Mouse (Mus musculus): ENCODE data around the gene Vmn1r217.
"Not testable (repeated sequence)": the region's sequence is repeated elsewhere in the genome, so short reads cannot be mapped to it uniquely, and the experiment has no call there.

Vmn1r217 gene

GRCm38 (mm10) chr13:23118126-23118525, at the start of gene Vmn1r217:
TSS of gene Vmn1r217 (minus strand) at chr13:23118226.
- DNase-seq (ENCODE audit: low read depth, low spot score): not testable (repeated sequence)

DNA sequence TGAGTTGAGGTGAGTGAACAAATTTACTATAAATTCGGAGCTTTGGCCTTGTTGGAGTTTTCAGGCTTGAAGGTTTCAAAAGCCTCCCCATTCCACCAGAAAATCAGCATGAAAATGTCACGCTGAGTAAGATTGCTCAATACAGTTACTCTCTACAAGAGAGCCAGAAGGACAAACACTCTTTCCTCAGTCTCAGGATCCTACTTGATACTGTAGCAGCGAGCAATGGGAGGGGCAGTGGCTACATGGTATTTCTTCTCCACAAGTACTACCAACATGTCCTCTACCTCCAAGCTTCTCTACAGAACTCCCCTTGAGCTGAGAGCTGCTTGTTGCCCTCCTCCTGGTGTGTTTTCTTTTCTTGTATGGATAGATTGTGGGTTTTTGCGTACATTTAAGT, 48.4 kb upstream of the Vmn1r217 start:
- DNase-seq (ENCODE audit: low read depth, low spot score): not testable (repeated sequence)

GRCm38 (mm10) chr13:23159012-23159411, 41.0 kb upstream of the Vmn1r217 start, which contains the start of gene Vmn1r219:
TSS of gene Vmn1r219 (plus strand) at chr13:23159312.
- DNase-seq (ENCODE audit: low read depth, low spot score): no peak

- peak; percentile 1 for DNase-seq (ENCODE audit: low read depth, low spot score)
Measured at GRCm38 (mm10) chr13:23157848-23158247, 39.8 kb upstream of the Vmn1r217 start.

GRCm38 (mm10) chr13:23138880-23139279, 20.9 kb upstream of the Vmn1r217 start:
- DNase-seq (ENCODE audit: low read depth, low spot score): no peak

DNA sequence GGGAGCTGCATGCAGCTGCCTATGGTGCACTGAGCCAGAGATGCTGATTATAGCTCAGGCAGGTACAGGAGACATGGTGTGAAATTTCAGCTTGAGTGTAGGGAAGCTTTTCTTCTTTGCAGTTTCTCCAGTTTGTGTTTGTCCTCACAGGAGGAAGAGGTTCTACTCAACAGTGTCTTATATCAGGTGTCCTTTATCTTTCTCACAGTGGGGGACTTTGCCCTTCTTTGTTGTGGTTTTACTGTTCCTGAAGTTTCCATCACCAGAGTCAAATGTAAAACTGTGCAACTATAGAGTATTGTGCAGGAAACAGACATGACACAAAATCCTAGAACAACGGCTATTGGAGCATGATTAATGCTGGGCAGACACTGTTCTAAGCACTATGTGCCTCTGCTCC, 15.5 kb upstream of the Vmn1r217 start:
- no peak for DNase-seq (ENCODE audit: low read depth, low spot score)

DNA sequence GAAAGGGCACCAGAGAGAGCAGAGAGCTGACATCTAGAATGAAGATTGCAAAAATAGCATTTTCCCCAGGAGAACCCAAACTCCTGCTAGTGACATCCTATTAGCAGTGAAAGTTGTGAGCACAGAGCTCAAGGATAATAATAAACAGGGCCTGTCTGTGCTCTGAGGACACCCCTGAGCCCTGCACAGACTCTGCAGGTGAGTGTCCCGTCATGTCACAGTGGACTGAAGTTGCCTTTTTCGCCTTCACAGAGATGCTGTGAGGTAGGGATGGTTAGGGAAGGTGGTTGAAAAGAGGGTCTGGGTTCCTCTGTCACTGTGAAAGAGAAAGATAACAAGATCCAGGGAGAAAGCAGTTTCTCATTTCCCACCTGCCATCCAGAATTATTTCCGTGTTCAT, 15.1 kb upstream of the Vmn1r217 start, which contains the start of gene Vmn1r218:
Gene Vmn1r218 (plus strand): TSS at position 57 of the 400 bp plus-strand sequence.
- DNase-seq (ENCODE audit: low read depth, low spot score): no peak

GRCm38 (mm10) chr13:23120611-23121010, 2.6 kb upstream of the Vmn1r217 start:
- no peak for DNase-seq (ENCODE audit: low read depth, low spot score)

GRCm38 (mm10) chr13:23094386-23094785, 23.6 kb downstream of the Vmn1r217 start:
- no peak for DNase-seq (ENCODE audit: low read depth, low spot score)

GRCm38 (mm10) chr13:23069312-23069711, 48.7 kb downstream of the Vmn1r217 start:
- no peak for DNase-seq (ENCODE audit: low read depth, low spot score)

- DNase-seq (ENCODE audit: low read depth, low spot score): no peak
Measured at GRCm38 (mm10) chr13:23067725-23068124, 50.3 kb downstream of the Vmn1r217 start, which contains the start of gene Vmn1r215. TSS of gene Vmn1r215 (plus strand) at chr13:23068025.

DNA sequence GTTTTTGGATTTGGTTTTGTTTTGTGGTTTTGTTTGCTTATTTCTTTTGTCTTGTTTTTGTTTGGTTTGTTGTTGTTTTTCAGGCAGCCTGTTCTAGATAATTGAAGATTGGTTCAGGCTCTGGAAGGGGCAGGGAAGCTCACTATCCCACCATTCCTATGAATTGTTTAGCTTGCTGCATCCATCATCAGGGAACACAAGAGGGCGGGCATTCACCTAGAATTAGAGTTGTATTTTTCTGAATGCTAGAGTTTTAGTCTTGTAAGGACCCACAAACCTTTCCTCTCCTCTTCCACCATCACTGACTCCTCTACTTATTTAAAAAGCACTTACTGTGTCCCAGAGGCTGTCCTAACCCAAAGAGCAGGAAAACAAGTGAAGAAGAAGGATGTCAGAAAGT, 60.2 kb downstream of the Vmn1r217 start:
- no peak for DNase-seq (ENCODE audit: low read depth, low spot score)
